Mouse (Mus musculus) erythroblast, embryonic 14.5 days (primary cell): ENCODE measurements at regions not wholly inside any gene's neighbourhood (a gene's known extent, or its start where the extent isn't known, plus 50 kb on each side); places are given as distances from the start of the nearest gene placed in this dataset.

Source experiments
- GATA1 ChIP-seq: IDR thresholded peaks from 2 replicates; pipeline ENCODE4 v1.6.1; 2012; ENCODE audit warnings: low read length, inconsistent platforms, mixed read lengths
- TAL1 ChIP-seq: IDR thresholded peaks from 3 replicates; pipeline ENCODE4 v1.6.1; 2012; ENCODE audit warnings: low read length, inconsistent platforms, mixed read lengths

GRCm38 (mm10) chr10:9134293-9135021 lies 248.6 kb upstream of the Sash1 start:
- TF ChIP-seq GATA1 (no peak), TAL1 (no peak)
